Mouse (Mus musculus) forebrain, embryonic 15.5 days (tissue): ENCODE data around the gene Cd47. TPM values are rescaled to one million over a fixed set of nuclear protein-coding genes. Genes with fewer than 3 reads are reported as not detected.

ENCODE experiments used
- ATAC-seq: fragments of 200-750 bp; cut with Nextera tagmentation; replicated peaks from 2 replicates; pipeline ENCODE4 v1.8.0; 2017; ENCODE audit warnings: mild to moderate bottlenecking, moderate TSS enrichment, moderate library complexity
- H3K27ac ChIP-seq: fragments of 300-500 bp; sonication (generic); replicated peaks from 2 replicates; pipeline ENCODE4 v1.5.1; 2015; ENCODE audit warnings: mild to moderate bottlenecking, inconsistent platforms
- H3K27me3 ChIP-seq: fragments of 300-500 bp; sonication (generic); 2 replicates; pipeline ENCODE4 v1.6.1; 2015; ENCODE audit warnings: inconsistent platforms
- H3K36me3 ChIP-seq: fragments of 300-500 bp; sonication (generic); 2 replicates; pipeline ENCODE4 v1.6.1; 2015; ENCODE audit warnings: mild to moderate bottlenecking, inconsistent platforms
- H3K4me1 ChIP-seq: fragments of 300-500 bp; sonication (generic); 2 replicates; pipeline ENCODE4 v1.6.1; 2015; ENCODE audit warnings: inconsistent platforms
- H3K4me2 ChIP-seq: fragments of 300-500 bp; sonication (generic); replicated peaks from 2 replicates; pipeline ENCODE4 v1.6.1; 2015; ENCODE audit warnings: mild to moderate bottlenecking, inconsistent platforms
- H3K4me3 ChIP-seq: fragments of 300-500 bp; sonication (generic); 2 replicates; pipeline ENCODE4 v1.5.1; 2015; ENCODE audit warnings: mild to moderate bottlenecking, inconsistent platforms
- H3K9ac ChIP-seq: fragments of 300-500 bp; sonication (generic); replicated peaks from 2 replicates; pipeline ENCODE4 v1.6.1; 2015; ENCODE audit warnings: mild to moderate bottlenecking, inconsistent platforms
- H3K9me3 ChIP-seq: fragments of 300-500 bp; sonication (generic); 2 replicates; pipeline ENCODE4 v1.6.1; 2016; ENCODE audit warnings: inconsistent platforms
- WGBS: fragments of 180-500 bp; shearing (Covaris S2); methylation state at CpG from one replicate; pipeline ENCODE4 v1.1.7; 2015; ENCODE audit warnings: mixed read lengths; 5-methylcytosine and 5-hydroxymethylcytosine counted together
- polyA plus RNA-seq: library from polyadenylated mRNA; unstranded; fragments of >200 nt; fragmentation: Nextera tagmentation; extraction: Ambion mirVana; gene quantifications from 2 replicates; pipeline ENCODE4 v1.2.1, GENCODE M21; 2015

Gene Cd47
- polyA plus RNA-seq, 1 experiment from 2014 or later: 123 TPM

DNA sequence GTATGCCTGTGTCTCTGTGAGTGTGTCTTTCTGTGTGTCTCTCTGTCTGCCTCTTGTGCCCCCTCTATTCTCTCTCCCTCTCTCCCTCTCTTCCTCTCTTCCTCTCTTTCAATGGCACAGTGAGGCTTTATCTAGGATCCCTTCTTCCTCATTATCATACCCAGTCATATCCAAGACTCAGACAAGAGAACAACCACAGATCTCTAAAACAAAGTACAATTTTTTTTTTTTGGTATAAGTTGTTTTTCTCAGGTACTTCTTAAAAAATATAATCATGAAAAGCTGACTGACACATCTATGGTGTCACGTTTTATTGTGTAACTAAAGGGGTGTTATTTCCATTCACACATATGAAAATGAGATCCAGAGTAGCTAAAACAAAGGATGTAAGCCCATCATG is 27.3 kb upstream of the Cd47 start:
- Histone ChIP-seq H3K4me1 (no peaks in the 10 kb centered on the region), H3K9me3 (no peaks in the 10 kb centered on the region), H3K4me2 (no peak overlapping the region), H3K4me3 (no peak overlapping the region), H3K27ac (no peak overlapping the region), H3K27me3 (no peaks in the 10 kb centered on the region), H3K36me3 (no peaks in the 10 kb centered on the region), H3K9ac (no peak overlapping the region)
- ATAC-seq: no peak
- 95% methylated on average over 1 of the region's 1 CpGs for WGBS

GRCm38 (mm10) chr16:49774059-49775001 is 26.0 kb upstream of the Cd47 start:
- Histone ChIP-seq H3K4me1 (no peaks in the 10 kb centered on the region), H3K27ac (no peak overlapping the region), H3K4me3 (no peak overlapping the region), H3K9me3 (no peaks in the 10 kb centered on the region), H3K36me3 (no peaks in the 10 kb centered on the region), H3K4me2 (no peak overlapping the region), H3K9ac (no peak overlapping the region), H3K27me3 (no peaks in the 10 kb centered on the region)
- 88% methylated on average over 18 of the region's 18 CpGs for WGBS
- ATAC-seq: no peak

GRCm38 (mm10) chr16:49775002-49775966 is 25.0 kb upstream of the Cd47 start:
- H3K36me3 ChIP-seq: no peaks in the 10 kb centered on the region
- ATAC-seq: no peak
- WGBS: 88% methylated on average over 22 of the region's 22 CpGs
- no peak overlapping the region for H3K27ac ChIP-seq
- no peak overlapping the region for H3K4me3 ChIP-seq
- H3K4me1 ChIP-seq: no peaks in the 10 kb centered on the region
- H3K9me3 ChIP-seq: no peaks in the 10 kb centered on the region
- no peak overlapping the region for H3K9ac ChIP-seq
- H3K27me3 ChIP-seq: no peaks in the 10 kb centered on the region
- no peak overlapping the region for H3K4me2 ChIP-seq

GRCm38 (mm10) chr16:49776981-49777380 is 23.4 kb upstream of the Cd47 start:
- Histone ChIP-seq H3K4me1 (no peaks in the 10 kb centered on the region), H3K36me3 (no peaks in the 10 kb centered on the region), H3K27ac (no peak overlapping the region), H3K27me3 (no peaks in the 10 kb centered on the region), H3K4me2 (no peak overlapping the region), H3K9ac (no peak overlapping the region), H3K4me3 (no peak overlapping the region), H3K9me3 (no peaks in the 10 kb centered on the region)
- 87% methylated on average over 7 of the region's 7 CpGs for WGBS
- no peak for ATAC-seq

- Histone ChIP-seq H3K4me3 (no peak overlapping the region), H3K27me3 (no peaks in the 10 kb centered on the region), H3K4me2 (no peak overlapping the region), H3K36me3 (no peaks in the 10 kb centered on the region), H3K9ac (no peak overlapping the region), H3K27ac (no peak overlapping the region), H3K9me3 (no peaks in the 10 kb centered on the region), H3K4me1 (no peaks in the 10 kb centered on the region)
- 92% methylated on average over 5 of the region's 5 CpGs for WGBS
- no peak for ATAC-seq
These were observed 18.7 kb upstream of the Cd47 start for GRCm38 (mm10) chr16:49781556-49782156.

DNA sequence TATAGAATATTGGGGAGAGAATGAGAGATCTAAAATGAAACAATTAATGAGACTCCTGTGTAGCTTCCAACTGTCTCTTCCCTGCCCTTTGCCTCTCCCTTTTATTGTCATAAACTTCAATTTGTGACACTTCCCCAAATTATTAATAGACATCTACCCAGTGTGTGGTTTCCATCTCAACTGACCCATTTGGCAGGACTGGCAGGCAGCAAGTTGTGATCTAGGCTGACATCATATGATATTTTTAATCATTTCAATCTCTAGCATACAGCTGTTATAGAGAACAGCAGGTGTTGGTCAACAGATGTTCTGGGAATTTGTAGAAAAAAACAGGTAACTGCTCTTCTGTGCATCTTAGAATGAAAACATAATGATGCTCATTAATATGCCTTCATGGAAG is 17.0 kb upstream of the Cd47 start:
- no peak overlapping the region for H3K4me2 ChIP-seq
- H3K9me3 ChIP-seq: no peaks in the 10 kb centered on the region
- H3K36me3 ChIP-seq: no peaks in the 10 kb centered on the region
- no peak for ATAC-seq
- H3K4me3 ChIP-seq: no peak overlapping the region
- H3K9ac ChIP-seq: no peak overlapping the region
- no peaks in the 10 kb centered on the region for H3K27me3 ChIP-seq
- H3K27ac ChIP-seq: no peak overlapping the region
- no peaks in the 10 kb centered on the region for H3K4me1 ChIP-seq

DNA sequence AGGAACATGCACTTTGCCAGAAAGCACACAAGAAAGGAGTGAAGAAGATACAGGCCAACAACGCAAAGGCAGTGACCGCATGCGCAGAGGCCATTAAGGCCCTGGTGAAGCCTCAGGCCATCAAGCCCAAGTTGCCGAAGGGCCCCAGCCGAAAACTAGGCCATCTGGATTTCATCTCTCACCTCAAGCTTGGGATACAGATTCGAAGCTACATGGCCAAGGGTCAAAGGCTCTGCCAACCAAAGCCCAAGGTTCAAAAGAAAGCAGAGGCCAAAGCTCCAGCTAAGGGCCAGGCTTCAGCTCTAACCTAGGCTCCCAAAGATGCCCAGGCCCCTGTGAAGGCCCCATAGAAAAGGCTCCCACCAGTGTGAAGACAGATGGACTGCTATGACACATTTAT is 14.2 kb upstream of the Cd47 start:
- WGBS: 91% methylated on average over 6 of the region's 6 CpGs
- Histone ChIP-seq H3K4me3 (no peak overlapping the region), H3K36me3 (no peaks in the 10 kb centered on the region), H3K9ac (no peak overlapping the region), H3K4me2 (no peak overlapping the region), H3K9me3 (no peaks in the 10 kb centered on the region), H3K27ac (no peak overlapping the region), H3K4me1 (no peaks in the 10 kb centered on the region), H3K27me3 (no peaks in the 10 kb centered on the region)
- ATAC-seq: no peak

GRCm38 (mm10) chr16:49787714-49788113 is 12.6 kb upstream of the Cd47 start:
- 92% methylated on average over 5 of the region's 5 CpGs for WGBS
- Histone ChIP-seq H3K9ac (no peak overlapping the region), H3K27ac (no peak overlapping the region), H3K36me3 (no peaks in the 10 kb centered on the region), H3K4me3 (no peak overlapping the region), H3K9me3 (no peaks in the 10 kb centered on the region), H3K27me3 (no peaks in the 10 kb centered on the region), H3K4me1 (no peaks in the 10 kb centered on the region), H3K4me2 (no peak overlapping the region)
- ATAC-seq: no peak

GRCm38 (mm10) chr16:49790575-49791465 is 9.5 kb upstream of the Cd47 start:
- Histone ChIP-seq H3K4me1 (no peaks in the 10 kb centered on the region), H3K9ac (no peak overlapping the region), H3K9me3 (no peaks in the 10 kb centered on the region), H3K4me3 (no peak overlapping the region), H3K36me3 (no peaks in the 10 kb centered on the region), H3K27ac (no peak overlapping the region), H3K27me3 (no peaks in the 10 kb centered on the region), H3K4me2 (no peak overlapping the region)
- no peak for ATAC-seq
- 90% methylated on average over 9 of the region's 9 CpGs for WGBS

DNA sequence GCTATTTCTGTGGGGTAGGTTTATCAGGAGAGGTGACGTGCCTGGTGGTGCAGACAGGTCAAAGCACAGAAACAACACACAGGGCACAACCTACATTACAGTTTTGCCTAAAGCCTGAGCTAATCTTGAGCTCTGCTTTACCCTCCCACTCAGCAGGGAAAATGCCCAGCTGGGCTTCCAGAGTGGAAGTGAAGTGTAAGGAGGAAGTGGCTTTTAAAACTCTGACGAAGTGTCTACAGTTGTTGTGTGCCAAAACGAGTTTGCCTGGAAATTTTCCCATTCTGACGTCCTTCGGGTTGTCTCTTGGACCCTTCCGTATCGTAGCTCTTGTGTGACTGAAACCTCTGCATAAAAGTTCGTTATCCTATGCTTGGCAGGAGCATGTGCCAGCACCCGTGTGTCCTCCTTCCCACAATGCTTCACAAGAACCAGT is 7.9 kb upstream of the Cd47 start:
- Histone ChIP-seq H3K27ac (no peak overlapping the region), H3K4me3 (no peak overlapping the region), H3K36me3 (no peaks in the 10 kb centered on the region), H3K27me3 (no peaks in the 10 kb centered on the region), H3K9ac (no peak overlapping the region), H3K9me3 (no peaks in the 10 kb centered on the region), H3K4me1 (no peaks in the 10 kb centered on the region), H3K4me2 (no peak overlapping the region)
- WGBS: 46% methylated on average over 9 of the region's 9 CpGs
- no peak for ATAC-seq

DNA sequence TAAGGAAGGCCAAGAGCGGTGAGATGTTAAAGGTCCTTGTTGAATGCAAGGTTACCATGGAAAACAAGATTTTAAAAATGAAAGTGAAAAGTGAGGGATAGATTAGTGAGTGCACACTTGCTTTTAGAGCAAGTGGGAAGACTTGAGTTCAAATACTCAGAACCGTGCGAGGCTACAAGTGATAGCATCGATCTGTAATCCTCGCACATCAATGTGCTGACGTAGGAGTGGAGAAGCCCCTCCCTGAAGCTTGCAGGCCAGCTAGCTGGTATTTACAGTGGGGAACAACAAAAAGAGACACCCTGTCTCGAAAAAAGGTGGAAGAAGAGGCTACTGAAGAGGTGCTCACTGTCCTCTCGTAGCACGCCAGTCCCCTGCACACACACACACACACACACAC is 6.7 kb upstream of the Cd47 start:
- Histone ChIP-seq H3K9ac (no peak overlapping the region), H3K4me1 (no peaks in the 10 kb centered on the region), H3K27ac (no peak overlapping the region), H3K4me3 (no peak overlapping the region), H3K4me2 (no peak overlapping the region), H3K9me3 (no peaks in the 10 kb centered on the region), H3K27me3 (no peaks in the 10 kb centered on the region), H3K36me3 (no peaks in the 10 kb centered on the region)
- ATAC-seq: no peak
- 87% methylated on average over 9 of the region's 9 CpGs for WGBS
